Mouse (Mus musculus) ES-E14 (cell line): ENCODE results near the gene Rsl24d1.
"Not testable (repeated sequence)": the region's sequence is repeated elsewhere in the genome, so short reads cannot be mapped to it uniquely, and the experiment has no call there.

ENCODE experiments used
- HCFC1 ChIP-seq: IDR thresholded peaks from 2 replicates; pipeline ENCODE4 v1.6.1; 2012; ENCODE audit warnings: low read length, inconsistent platforms, borderline replicate concordance; ENCODE audit not compliant: insufficient read depth
- ZC3H11A ChIP-seq: IDR thresholded peaks from 2 replicates; pipeline ENCODE4 v1.6.1; 2012; ENCODE audit warnings: low read depth, mild to moderate bottlenecking, inconsistent platforms, low read length, borderline replicate concordance
- ZNF384 ChIP-seq: IDR thresholded peaks from 2 replicates; pipeline ENCODE4 v1.6.1; 2012; ENCODE audit warnings: low read depth, low read length, inconsistent platforms

DNA sequence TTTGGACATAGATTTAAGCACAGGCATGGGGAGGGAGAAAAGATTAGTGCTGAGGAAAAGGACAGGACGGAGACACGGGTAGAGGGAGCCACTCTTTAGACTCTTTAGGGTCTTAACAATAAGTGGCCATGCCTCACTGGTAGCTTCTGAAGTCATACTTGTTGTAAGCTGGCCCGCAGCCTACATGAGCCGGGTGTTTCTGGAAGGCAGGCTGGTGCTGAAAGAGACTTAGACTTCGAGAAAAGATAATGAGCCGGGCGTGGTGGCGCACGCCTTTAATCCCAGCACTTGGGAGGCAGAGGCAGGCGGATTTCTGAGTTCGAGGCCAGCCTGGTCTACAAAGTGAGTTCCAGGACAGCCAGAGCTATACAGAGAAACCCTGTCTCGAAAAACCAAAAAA, 33.9 kb upstream of the Rsl24d1 start:
- TF ChIP-seq ZC3H11A, HCFC1, ZNF384: not testable (repeated sequence)
